Mouse (Mus musculus): ENCODE measurements at regions not wholly inside any gene's neighbourhood (a gene's known extent, or its start where the extent isn't known, plus 50 kb on each side); places are given as distances from the start of the nearest gene placed in this dataset.

DNA sequence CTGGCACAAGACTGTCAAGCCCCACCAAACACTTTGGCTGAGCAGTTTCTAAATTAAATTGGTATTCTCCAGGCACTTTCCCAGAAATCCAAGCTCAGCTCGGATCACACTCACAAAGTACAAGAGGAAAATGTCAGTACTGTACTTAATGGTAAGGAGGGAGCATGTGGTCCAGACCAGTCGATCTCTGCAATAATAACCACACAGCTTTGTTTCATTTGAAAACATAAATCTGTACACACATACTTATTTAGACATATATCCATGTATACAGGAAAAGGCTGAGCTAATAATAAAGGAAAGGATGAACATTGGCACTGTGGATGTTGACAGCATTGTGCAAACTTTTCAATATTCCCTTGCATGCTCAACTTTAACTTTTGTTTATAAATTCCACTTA, 184.1 kb downstream of the Fbxo8 start:
- no peak for TF ChIP-seq CTCF (IDR thresholded peaks at IDR 0.05)
- DNase-seq (ENCODE audit: low read depth, low spot score) = no peak
- no peak for ATAC-seq
- peaks cover 47% of the 10 kb centered on the region for H3K27me3 ChIP-seq
- in situ Hi-C loops (cut with MboI; ENCODE audit: low pct_unique_long_range_greater_than_20kb) = no loop called here
- ChIA-PET CTCF (interaction anchor here (1.0 kb wide), 1 partner anchor 45 kb away, joined by 3 read pairs; no protein-coding TSS in a partner anchor), POLR2A (interaction anchor here (0.7 kb wide), 1 partner anchor 62 kb away, joined by 3 read pairs; no protein-coding TSS in a partner anchor)

DNA sequence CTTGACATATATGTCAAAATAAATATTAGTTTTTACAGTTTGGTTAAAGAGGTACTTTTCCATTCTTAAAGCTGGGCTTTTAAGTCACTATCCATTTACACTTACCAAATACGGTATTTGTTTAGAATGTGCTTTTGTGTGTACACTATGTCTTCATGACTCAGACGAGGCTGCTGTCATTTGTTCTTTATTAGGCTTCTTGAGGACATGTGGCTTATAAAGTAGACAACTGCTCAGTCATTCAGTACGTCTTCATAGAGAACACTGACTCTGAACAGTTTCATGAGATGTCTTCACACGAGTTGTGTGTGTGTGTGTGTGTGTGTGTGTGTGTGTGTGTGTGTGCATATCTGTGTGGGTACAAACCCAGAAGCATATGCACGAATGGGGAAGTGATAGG, 216.1 kb downstream of the Fbxo8 start:
- ChIA-PET POLR2A (no interaction called here), CTCF (no interaction called here)
- in situ Hi-C loops (cut with MboI; ENCODE audit: low pct_unique_long_range_greater_than_20kb) = no loop called here
- TF ChIP-seq CTCF (IDR thresholded peaks at IDR 0.05) = no peak
- ATAC-seq = no peak
- DNase-seq (ENCODE audit: low read depth, low spot score) = no peak
- H3K27me3 ChIP-seq = peaks cover 13% of the 10 kb centered on the region

DNA sequence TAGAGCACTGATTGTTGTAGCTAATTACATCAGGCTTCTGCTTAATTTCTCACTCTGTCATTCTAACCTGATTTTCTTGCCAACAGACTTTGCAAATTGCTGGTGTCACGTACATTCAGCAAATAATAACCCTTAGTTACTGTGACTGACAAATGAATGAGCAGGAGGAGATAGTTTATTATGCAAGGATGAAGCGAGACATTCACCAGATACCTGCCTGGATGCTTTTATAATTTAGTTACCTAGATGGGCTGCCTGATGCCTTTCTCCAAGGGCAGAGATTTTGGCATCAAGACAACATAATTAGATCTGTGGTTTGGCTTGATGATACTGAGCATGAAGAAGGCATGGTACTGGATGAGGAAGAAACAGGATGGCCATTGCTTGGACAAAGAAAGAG, 233.6 kb downstream of the Fbxo8 start:
- POLR2A ChIA-PET = no interaction called here
- no peak for ATAC-seq
- DNase-seq (ENCODE audit: low read depth, low spot score) = no peak
- H3K27me3 ChIP-seq = peaks cover 43% of the 10 kb centered on the region
- no peak for TF ChIP-seq CTCF (IDR thresholded peaks at IDR 0.05)
- CTCF ChIA-PET = no interaction called here
- in situ Hi-C loops (cut with MboI; ENCODE audit: low pct_unique_long_range_greater_than_20kb) = no loop called here

GRCm38 (mm10) chr8:56789549-56790270, 238.8 kb downstream of the Fbxo8 start:
- H3K27me3 ChIP-seq = peaks cover 34% of the 10 kb centered on the region
- CTCF ChIA-PET = no interaction called here
- DNase-seq (ENCODE audit: low read depth, low spot score) (no peak), ATAC-seq (no peak)
- no peak for TF ChIP-seq CTCF (IDR thresholded peaks at IDR 0.05)
- in situ Hi-C loops (cut with MboI; ENCODE audit: low pct_unique_long_range_greater_than_20kb) = no loop called here
- POLR2A ChIA-PET = no interaction called here

- H3K27me3 ChIP-seq = peaks cover 19% of the 10 kb centered on the region
- TF ChIP-seq CTCF (IDR thresholded peaks at IDR 0.05) = no peak
- POLR2A ChIA-PET = no interaction called here
- DNase-seq (ENCODE audit: low read depth, low spot score) = no peak
- in situ Hi-C loops (cut with MboI; ENCODE audit: low pct_unique_long_range_greater_than_20kb) = no loop called here
- CTCF ChIA-PET = no interaction called here
- ATAC-seq = no peak
These were observed 281.8 kb downstream of the Fbxo8 start for GRCm38 (mm10) chr8:56832651-56833050.

- TF ChIP-seq CTCF (IDR thresholded peaks at IDR 0.05) = no peak
- POLR2A ChIA-PET = no interaction called here
- ATAC-seq = no peak
- in situ Hi-C loops (cut with MboI; ENCODE audit: low pct_unique_long_range_greater_than_20kb) = no loop called here
- H3K27me3 ChIP-seq = peaks cover 19% of the 10 kb centered on the region
- CTCF ChIA-PET = no interaction called here
- DNase-seq (ENCODE audit: low read depth, low spot score) = no peak
These were observed 282.2 kb downstream of the Fbxo8 start for GRCm38 (mm10) chr8:56833129-56833528.

GRCm38 (mm10) chr8:56883449-56883848, 332.6 kb downstream of the Fbxo8 start:
- in situ Hi-C loops (cut with MboI; ENCODE audit: low pct_unique_long_range_greater_than_20kb) = loop anchor here (25.0 kb wide), 2 partner anchors 429 to 929 kb away; partner anchors contain the start of gene Hand2
- ATAC-seq (no peak), DNase-seq (ENCODE audit: low read depth, low spot score) (no peak)
- H3K27me3 ChIP-seq = no peaks in the 10 kb centered on the region
- ChIA-PET CTCF (interaction anchor here (1.6 to 3.0 kb wide), 7 partner anchors 9 to 543 kb away, joined by 4 to 13 read pairs (median 6); no protein-coding TSS in a partner anchor), POLR2A (no interaction called here)
- no peak for TF ChIP-seq CTCF (IDR thresholded peaks at IDR 0.05)

DNA sequence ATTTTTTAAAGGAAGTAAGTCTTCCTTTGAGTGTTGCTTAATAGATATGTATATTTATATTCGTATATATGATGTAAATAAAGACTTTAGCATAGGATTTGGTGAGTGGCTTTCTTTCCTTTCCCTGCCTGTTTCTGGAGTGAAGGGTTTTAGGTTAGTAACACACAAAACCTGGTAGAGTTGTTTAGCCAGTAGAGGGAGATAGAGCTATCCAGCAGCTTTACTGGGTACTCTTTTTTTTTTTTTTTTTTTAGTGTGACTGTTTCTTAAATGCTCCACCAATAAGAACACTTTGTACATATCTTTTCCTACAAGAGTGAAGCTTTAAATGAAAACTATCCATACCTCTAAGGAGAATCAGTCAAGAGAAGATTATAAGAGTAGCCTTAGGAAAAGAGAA, 333.3 kb downstream of the Fbxo8 start:
- in situ Hi-C loops (cut with MboI; ENCODE audit: low pct_unique_long_range_greater_than_20kb) = loop anchor here (25.0 kb wide), 2 partner anchors 428 to 928 kb away; partner anchors contain the start of gene Hand2

DNA sequence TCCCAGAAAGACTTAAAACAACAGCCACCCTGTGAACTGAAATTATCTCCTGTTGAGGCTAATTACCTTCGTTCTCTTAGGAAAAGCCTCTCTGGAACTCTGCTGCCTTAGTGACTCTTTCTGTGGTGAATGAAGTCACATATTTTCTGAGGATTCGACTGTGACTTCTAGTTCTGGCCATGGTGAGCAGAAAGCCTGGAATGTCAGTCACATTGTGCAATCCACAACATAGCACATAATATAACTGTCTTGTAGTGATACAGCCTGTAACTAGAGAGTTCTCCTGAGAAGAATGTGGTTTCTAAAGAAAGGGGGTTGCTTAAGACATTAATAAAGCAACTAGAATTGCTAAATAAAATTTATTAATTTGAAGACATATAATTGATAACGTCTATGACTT, 342.7 kb downstream of the Fbxo8 start:
- DNase-seq (ENCODE audit: low read depth, low spot score) = peak; percentile 42

More for the DNA sequence above, 333.3 kb downstream of the Fbxo8 start:
- H3K27me3 ChIP-seq = no peaks in the 10 kb centered on the region
- peak; percentile 43 for TF ChIP-seq CTCF (IDR thresholded peaks at IDR 0.05)
- CTCF ChIA-PET = interaction anchor here (0.7 to 3.0 kb wide), 13 partner anchors 9 to 545 kb away, joined by 3 to 13 read pairs (median 4); no protein-coding TSS in a partner anchor
- DNase-seq (ENCODE audit: low read depth, low spot score) = no peak
- no peak for ATAC-seq
- POLR2A ChIA-PET = interaction anchor here (0.6 kb wide), 1 partner anchor 9 kb away, joined by 3 read pairs; no protein-coding TSS in a partner anchor

GRCm38 (mm10) chr8:56915362-56915761, 364.5 kb downstream of the Fbxo8 start:
- in situ Hi-C loops (cut with MboI; ENCODE audit: low pct_unique_long_range_greater_than_20kb) = no loop called here
- CTCF ChIA-PET = no interaction called here
- no peaks in the 10 kb centered on the region for H3K27me3 ChIP-seq
- no peak for ATAC-seq
- POLR2A ChIA-PET = no interaction called here
- no peak for DNase-seq (ENCODE audit: low read depth, low spot score)
- TF ChIP-seq CTCF (IDR thresholded peaks at IDR 0.05) = no peak

More for the DNA sequence above, 342.7 kb downstream of the Fbxo8 start:
- CTCF ChIA-PET = interaction anchor here (1.5 kb wide), 1 partner anchor 10 kb away, joined by 6 read pairs; no protein-coding TSS in a partner anchor
- H3K27me3 ChIP-seq = no peaks in the 10 kb centered on the region
- in situ Hi-C loops (cut with MboI; ENCODE audit: low pct_unique_long_range_greater_than_20kb) = loop anchor here (25.0 kb wide), 2 partner anchors 419 to 919 kb away; partner anchors contain the start of gene Hand2
- TF ChIP-seq CTCF (IDR thresholded peaks at IDR 0.05) = no peak
- peak; percentile 99 for ATAC-seq
- POLR2A ChIA-PET = interaction anchor here (0.7 kb wide), 1 partner anchor 9 kb away, joined by 3 read pairs; no protein-coding TSS in a partner anchor

GRCm38 (mm10) chr8:56915989-56916388, 365.1 kb downstream of the Fbxo8 start:
- no peak for ATAC-seq
- in situ Hi-C loops (cut with MboI; ENCODE audit: low pct_unique_long_range_greater_than_20kb) = no loop called here
- DNase-seq (ENCODE audit: low read depth, low spot score) = no peak
- H3K27me3 ChIP-seq = no peaks in the 10 kb centered on the region
- ChIA-PET CTCF (interaction anchor here (3.9 kb wide), 1 partner anchor 8 kb away, joined by 9 read pairs; no protein-coding TSS in a partner anchor), POLR2A (no interaction called here)
- no peak for TF ChIP-seq CTCF (IDR thresholded peaks at IDR 0.05)

All from Patski (cell line).